Mouse (Mus musculus) embryonic facial prominence, embryonic 14.5 days (tissue): Measurements from ENCODE around the gene Tldc2. TPM values are rescaled to one million over a fixed set of nuclear protein-coding genes. Genes with fewer than 3 reads are reported as not detected.

ENCODE experiments used
- ATAC-seq: fragments of 200-750 bp; cut with Nextera tagmentation; 2 replicates; pipeline ENCODE4 v1.8.0; 2017; ENCODE audit warnings: low read depth, moderate number of reproducible peaks, moderate TSS enrichment
- DNase-seq: peaks from one replicate; pipeline ENCODE4 v3.0.0-alpha.2; 2015; ENCODE audit warnings: low spot score
- H3K27ac ChIP-seq: fragments of 300-500 bp; sonication (generic); replicated peaks from 2 replicates; pipeline ENCODE4 v1.5.1; 2014; ENCODE audit warnings: low read depth, mild to moderate bottlenecking, low read length, moderate library complexity
- H3K27me3 ChIP-seq: fragments of 300-500 bp; sonication (generic); replicated peaks from 2 replicates; pipeline ENCODE4 v1.6.1; 2014; ENCODE audit warnings: low read length; ENCODE audit not compliant: control insufficient read depth, insufficient read depth
- H3K36me3 ChIP-seq: fragments of 300-500 bp; sonication (generic); 2 replicates; pipeline ENCODE4 v1.6.1; 2014; ENCODE audit warnings: low read length, mixed read lengths; ENCODE audit not compliant: control insufficient read depth, insufficient read depth
- H3K4me1 ChIP-seq: fragments of 300-500 bp; sonication (generic); 2 replicates; pipeline ENCODE4 v1.6.1; 2014; ENCODE audit warnings: antibody characterized with exemption, low read length; ENCODE audit not compliant: control insufficient read depth, insufficient read depth
- H3K4me2 ChIP-seq: fragments of 300-500 bp; sonication (generic); 2 replicates; pipeline ENCODE4 v1.6.1; 2014; ENCODE audit warnings: low read depth, mild to moderate bottlenecking, low read length, moderate library complexity, mixed read lengths
- H3K4me3 ChIP-seq: fragments of 300-500 bp; sonication (generic); 2 replicates; pipeline ENCODE4 v1.5.1; 2014; ENCODE audit warnings: low read depth, mild to moderate bottlenecking, low read length
- H3K9ac ChIP-seq: fragments of 300-500 bp; sonication (generic); 2 replicates; pipeline ENCODE4 v1.6.1; 2014; ENCODE audit warnings: low read depth, mild to moderate bottlenecking, low read length, moderate library complexity, mixed read lengths
- H3K9me3 ChIP-seq: fragments of 300-500 bp; sonication (generic); 2 replicates; pipeline ENCODE4 v1.6.1; 2016; ENCODE audit warnings: low read length; ENCODE audit not compliant: control insufficient read depth
- WGBS: fragments of 180-500 bp; shearing (Covaris S2); extraction: QIAGEN DNeasy Blood & Tissue Kit; methylation state at CpG from one replicate; pipeline ENCODE4 v1.1.7; 2014; 5-methylcytosine and 5-hydroxymethylcytosine counted together
- polyA plus RNA-seq: library from polyadenylated mRNA; unstranded; fragments of >200 nt; fragmentation: Nextera tagmentation; extraction: Ambion mirVana; gene quantifications from 2 replicates; pipeline ENCODE4 v1.2.1, GENCODE M21; 2014

Tldc2 gene
- polyA plus RNA-seq, 1 experiment from 2014 or later, result not detected

DNA sequence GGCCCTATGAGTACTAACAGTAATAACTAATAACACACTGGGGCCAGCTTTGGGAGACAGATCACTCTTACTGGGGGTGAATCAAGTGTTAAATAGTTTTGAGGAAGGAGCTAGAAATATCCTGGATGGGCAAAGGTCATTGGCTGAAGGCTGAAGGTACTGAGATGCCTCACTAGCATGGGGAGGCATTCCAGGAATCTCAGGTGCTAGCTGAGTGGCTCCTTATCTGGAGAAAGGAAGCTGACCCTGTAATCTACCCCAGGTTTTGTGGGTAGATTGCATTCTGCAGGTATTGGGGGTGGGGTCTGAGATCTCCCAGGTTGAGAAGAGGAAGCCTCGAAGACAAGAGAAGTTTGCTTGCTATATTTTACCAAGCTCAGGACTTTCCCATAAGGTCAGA is 58.3 kb downstream of the Tldc2 start:
- H3K9me3 ChIP-seq, result no peaks in the 10 kb centered on the region
- no peak overlapping the region for H3K27ac ChIP-seq
- H3K27me3 ChIP-seq, result no peaks in the 10 kb centered on the region
- no peak overlapping the region for H3K4me2 ChIP-seq
- 78% methylated on average over 1 of the region's 1 CpGs for WGBS
- H3K4me1 ChIP-seq, result no peaks in the 10 kb centered on the region
- peaks cover 29% of the 10 kb centered on the region for H3K36me3 ChIP-seq
- H3K4me3 ChIP-seq, result no peak overlapping the region
- no peak overlapping the region for H3K9ac ChIP-seq
- ATAC-seq (no peak), DNase-seq (no peak)

Other genes with a start within 250 kb of the Tldc2 start
- gene Tgif2, start 247.0 kb upstream of the Tldc2 start, polyA plus RNA-seq, result 44.3 and 56.5 TPM in 2 replicates
- gene 4930518I15Rik, start 229.1 kb upstream of the Tldc2 start, polyA plus RNA-seq, result 3.2 and 3.6 TPM in 2 replicates
- gene Rab5if, start 223.9 kb upstream of the Tldc2 start, polyA plus RNA-seq, result 172 and 181 TPM in 2 replicates
- gene Sla2, start 199.9 kb upstream of the Tldc2 start, polyA plus RNA-seq, result 0.29 and 0.45 TPM in 2 replicates
- 43.3 and 49.6 TPM in 2 replicates for gene Ndrg3, start 95.0 kb upstream of the Tldc2 start, polyA plus RNA-seq
- 25.8 and 32.7 TPM in 2 replicates for gene Dsn1, start 79.9 kb upstream of the Tldc2 start, polyA plus RNA-seq
- 5.2 and 6.3 TPM in 2 replicates for gene Soga1, start 7.8 kb upstream of the Tldc2 start, polyA plus RNA-seq
- 23.6 and 24.0 TPM in 2 replicates for gene Samhd1, start 48.2 kb downstream of the Tldc2 start, polyA plus RNA-seq
- gene Rbl1, start 117.5 kb downstream of the Tldc2 start, polyA plus RNA-seq, result 16.1 and 17.7 TPM in 2 replicates
- 310 and 342 TPM in 2 replicates for gene Rpn2, start 192.0 kb downstream of the Tldc2 start, polyA plus RNA-seq
- 0.12 and 0.29 TPM in 2 replicates for gene Mroh8, start 192.5 kb downstream of the Tldc2 start, polyA plus RNA-seq